Comparison of ENCODE assay signal across 27 mouse cellular contexts in the genomic region with DNA sequence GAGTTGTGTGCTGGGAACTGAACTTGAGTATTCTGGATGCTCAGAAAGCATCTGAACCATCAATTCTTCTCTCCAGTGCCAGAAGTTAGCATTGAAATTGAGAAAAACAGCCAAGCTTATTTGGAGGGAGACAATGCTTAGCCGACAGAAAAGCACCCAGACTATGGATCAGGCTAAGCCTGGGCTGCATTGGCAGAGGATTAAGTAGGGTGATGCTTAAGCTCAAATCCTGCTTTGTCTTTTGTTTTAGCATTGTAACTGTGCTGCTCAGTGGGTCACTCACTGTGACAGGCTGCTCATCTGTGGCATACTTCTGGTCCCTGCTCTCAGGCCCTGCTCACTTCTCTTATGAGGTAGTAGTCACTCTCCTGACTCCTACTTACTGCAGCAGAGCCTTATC. TPM values are rescaled to one million over a fixed set of nuclear protein-coding genes. Genes with fewer than 3 reads are reported as not detected.
A peak's percentile ranks its signal among the peaks of the same experiment; 100 is the strongest.
DNase-seq lines count a peak whose midpoint lies in the region; ATAC-seq lines count a peak whose summit lies in the region.
"Had no signal": no experiment of that assay in that cellular context is flagged by ENCODE, and none has a peak within 500 bp of the region (broad histone marks: within the 10 kb centered on the region; RNA-seq: fewer than 3 reads in every experiment).

No protein-coding gene starts in this region.

- no peaks in the 10 kb centered on the region for H3K36me3 ChIP-seq in embryonic facial prominence, embryonic 14.5 days (ENCODE audit: control insufficient read depth, insufficient read depth, low read length)
- no peaks in the 10 kb centered on the region for H3K36me3 ChIP-seq in embryonic facial prominence, embryonic 10.5 days (replicated peaks)
- no peaks in the 10 kb centered on the region for H3K36me3 ChIP-seq in limb, embryonic 10.5 days
- H3K36me3 ChIP-seq: embryonic facial prominence, embryonic 12.5 days; embryonic facial prominence, embryonic 15.5 days; forebrain, embryonic 10.5 days; forebrain, embryonic 12.5 days; G1E had no signal

- H3K4me1 ChIP-seq in embryonic facial prominence, embryonic 14.5 days (ENCODE audit: control insufficient read depth, insufficient read depth, low read length) = no peaks in the 10 kb centered on the region
- H3K4me1 ChIP-seq in embryonic facial prominence, embryonic 10.5 days = no peaks in the 10 kb centered on the region
- no peaks in the 10 kb centered on the region for H3K4me1 ChIP-seq in limb, embryonic 10.5 days
- H3K4me1 ChIP-seq: embryonic facial prominence, embryonic 12.5 days; embryonic facial prominence, embryonic 15.5 days; forebrain, embryonic 12.5 days had no signal

- H3K4me2 ChIP-seq in embryonic facial prominence, embryonic 14.5 days (ENCODE audit: low read depth, low read length) = no peak overlapping the region
- H3K4me2 ChIP-seq: embryonic facial prominence, embryonic 12.5 days; embryonic facial prominence, embryonic 15.5 days; forebrain, embryonic 12.5 days had no signal

- no peak for DNase-seq in embryonic facial prominence, embryonic 14.5 days (ENCODE audit: low spot score)
- DNase-seq in embryonic facial prominence, embryonic 10.5 days (ENCODE audit: low spot score) = no peak
- DNase-seq in retina, adult 2 months (ENCODE audit: low read depth, low spot score) = peak; percentile 64
- no peak for DNase-seq in retina, embryonic 14.5 days (ENCODE audit: low spot score)
- DNase-seq in limb, embryonic 10.5 days (ENCODE audit: low spot score) = no peak
- DNase-seq: adrenal gland, adult 8-10 months; adrenal gland, postnatal 14 days; adrenal gland, postnatal 36 days; B cell, adult 2 months; cerebellum, adult 11-12 months; cerebellum, adult 8-10 months; cerebellum, adult 9-11 months; cerebellum, postnatal 14 days; cerebellum, postnatal 36 days; embryo, embryonic 11 days had no signal

- ATAC-seq in embryonic facial prominence, embryonic 14.5 days (ENCODE audit: low read depth) = peak; percentile 41; the same call in 1 of the 2 replicates
- ATAC-seq: activated CD4-positive, CD25-positive, alpha-beta regulatory T cell, adult 4 months; CD4-positive, CD25-positive, alpha-beta regulatory T cell, adult 4 months; forebrain, embryonic 14.5 days; forebrain, embryonic 16.5 days; Patski had no signal

- H3K27ac ChIP-seq in embryonic facial prominence, embryonic 14.5 days (replicated peaks; ENCODE audit: low read depth, low read length) = no peak overlapping the region
- H3K27ac ChIP-seq in embryonic facial prominence, embryonic 10.5 days (replicated peaks) = no peak overlapping the region
- H3K27ac ChIP-seq in limb, embryonic 10.5 days = no peak overlapping the region
- H3K27ac ChIP-seq: embryonic facial prominence, embryonic 12.5 days; embryonic facial prominence, embryonic 15.5 days; forebrain, embryonic 10.5 days; forebrain, embryonic 12.5 days had no signal

- no peak overlapping the region for H3K9ac ChIP-seq in embryonic facial prominence, embryonic 14.5 days (ENCODE audit: low read depth, low read length)
- H3K9ac ChIP-seq: embryonic facial prominence, embryonic 12.5 days; embryonic facial prominence, embryonic 15.5 days; forebrain, embryonic 12.5 days had no signal

- H3K4me3 ChIP-seq in embryonic facial prominence, embryonic 14.5 days (ENCODE audit: low read depth, low read length) = no peak overlapping the region
- H3K4me3 ChIP-seq in embryonic facial prominence, embryonic 10.5 days = no peak overlapping the region
- no peak overlapping the region for H3K4me3 ChIP-seq in limb, embryonic 10.5 days
- H3K4me3 ChIP-seq: embryonic facial prominence, embryonic 12.5 days; embryonic facial prominence, embryonic 15.5 days; erythroblast, embryonic 14.5 days; forebrain, embryonic 10.5 days; forebrain, embryonic 12.5 days had no signal

- WGBS in embryonic facial prominence, embryonic 14.5 days = 53% methylated on average over 1 of the region's 1 CpGs
- WGBS in embryonic facial prominence, embryonic 10.5 days = 42% methylated on average over 1 of the region's 1 CpGs
- WGBS in limb, embryonic 10.5 days = 75% methylated on average over 1 of the region's 1 CpGs

- no peaks in the 10 kb centered on the region for H3K27me3 ChIP-seq in embryonic facial prominence, embryonic 14.5 days (replicated peaks; ENCODE audit: control insufficient read depth, insufficient read depth, low read length)
- H3K27me3 ChIP-seq in embryonic facial prominence, embryonic 10.5 days (replicated peaks; ENCODE audit: low read depth, poor library complexity, severe bottlenecking) = no peaks in the 10 kb centered on the region
- no peaks in the 10 kb centered on the region for H3K27me3 ChIP-seq in limb, embryonic 10.5 days (ENCODE audit: low read depth, poor library complexity, severe bottlenecking)
- H3K27me3 ChIP-seq: CH12.LX; embryonic facial prominence, embryonic 12.5 days; embryonic facial prominence, embryonic 15.5 days; forebrain, embryonic 12.5 days; Patski had no signal

- H3K9me3 ChIP-seq in embryonic facial prominence, embryonic 14.5 days (ENCODE audit: control insufficient read depth, low read length) = no peaks in the 10 kb centered on the region
- H3K9me3 ChIP-seq in embryonic facial prominence, embryonic 10.5 days = no peaks in the 10 kb centered on the region
- no peaks in the 10 kb centered on the region for H3K9me3 ChIP-seq in limb, embryonic 10.5 days (replicated peaks)
- H3K9me3 ChIP-seq: embryonic facial prominence, embryonic 12.5 days; embryonic facial prominence, embryonic 15.5 days; forebrain, embryonic 10.5 days; forebrain, embryonic 12.5 days; G1E had no signal

RNA-seq across cellular contexts. Expression of a gene that starts 36.6 kb away (rescaled TPM):
- not detected in 2 replicates for polyA plus RNA-seq in embryonic facial prominence, embryonic 14.5 days (2014; fragmentation: Nextera tagmentation; extraction: Ambion mirVana)
- not detected in 2 replicates for polyA plus RNA-seq in embryonic facial prominence, embryonic 10.5 days (2016; fragmentation: Nextera tagmentation; extraction: Ambion mirVana)
- polyA plus RNA-seq in limb, embryonic 10.5 days (2016; fragmentation: Nextera tagmentation; extraction: Ambion mirVana) = not detected in 2 replicates
- polyA plus RNA-seq: activated CD4-positive, CD25-positive, alpha-beta regulatory T cell, adult 4 months; CD4-positive, CD25-positive, alpha-beta regulatory T cell, adult 4 months; embryonic facial prominence, embryonic 12.5 days; embryonic facial prominence, embryonic 15.5 days; erythroblast, embryonic 14.5 days; forebrain, embryonic 10.5 days; forebrain, embryonic 12.5 days; forebrain, embryonic 14.5 days; forebrain, embryonic 16.5 days; G1E; Patski had no signal
